Mouse (Mus musculus) retina, postnatal 1 day (tissue): ENCODE data around the gene Dlg2.
A peak's percentile ranks its signal among the peaks of the same experiment; 100 is the strongest.

Source experiments
- DNase-seq: peaks from one replicate; pipeline ENCODE4 v3.0.0-alpha.2; 2012

The Dlg2 gene

DNA sequence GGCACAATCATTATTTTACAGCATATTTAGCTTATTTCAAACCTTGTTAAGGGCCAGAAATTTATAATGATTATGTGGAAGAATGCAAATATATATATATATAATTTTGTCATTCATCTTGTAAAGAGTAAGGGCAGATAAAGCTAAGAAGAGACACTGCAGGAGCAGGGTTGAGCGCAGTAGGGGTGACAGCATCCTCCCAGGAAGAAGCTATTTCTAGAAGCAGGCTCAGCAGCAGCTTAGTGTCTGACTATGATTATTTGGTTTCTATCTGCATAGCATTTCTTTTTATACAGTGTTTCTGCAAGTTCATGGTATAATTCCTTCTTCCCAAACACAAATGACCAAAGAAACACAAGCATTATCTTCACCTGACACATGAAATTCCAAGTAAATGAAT, 1479.1 kb downstream of the Dlg2 start:
- DNase-seq = no peak

DNA sequence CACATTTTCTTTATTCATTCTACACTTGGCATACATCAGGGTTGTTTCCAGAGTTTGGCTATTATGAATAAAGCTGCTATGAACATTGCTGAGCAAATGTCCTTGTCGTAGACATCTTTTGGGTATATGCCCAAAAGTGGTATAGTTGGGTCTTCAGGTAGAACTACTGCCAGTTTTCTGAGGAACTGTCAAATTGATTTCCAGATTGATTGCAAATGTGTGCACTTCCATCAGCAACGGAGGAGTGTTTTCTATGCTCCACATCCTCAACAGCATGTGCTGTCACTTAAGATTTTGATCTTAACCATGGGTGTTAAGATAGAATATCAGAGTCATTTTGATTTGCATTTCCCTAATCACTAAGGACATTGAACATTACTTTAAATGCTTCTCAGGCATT, 1486.5 kb downstream of the Dlg2 start:
- DNase-seq = no peak

DNA sequence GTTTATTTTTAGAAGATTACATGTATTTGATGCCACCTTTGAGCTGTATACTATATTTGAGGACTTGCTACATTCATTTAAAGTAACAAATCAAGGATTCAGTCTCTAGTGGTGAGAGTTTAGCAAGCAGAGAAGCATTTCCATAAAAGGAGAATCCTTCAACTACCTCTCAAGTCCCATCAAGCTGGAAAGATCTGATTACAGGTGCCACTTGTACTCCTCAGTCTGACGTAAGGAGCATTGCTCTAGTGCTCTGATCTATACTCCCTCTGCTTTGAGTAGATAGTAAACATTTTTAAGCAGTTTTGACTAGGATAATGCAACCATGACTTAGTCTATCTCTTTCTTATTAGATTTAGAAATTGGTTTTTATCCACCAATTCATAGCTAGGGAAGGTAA, 1496.5 kb downstream of the Dlg2 start:
- DNase-seq = no peak

GRCm38 (mm10) chr7:92003769-92004455, 1527.4 kb downstream of the Dlg2 start:
- DNase-seq = no peak

- no peak for DNase-seq
Observed at GRCm38 (mm10) chr7:92005681-92006425, 1529.4 kb downstream of the Dlg2 start.

DNA sequence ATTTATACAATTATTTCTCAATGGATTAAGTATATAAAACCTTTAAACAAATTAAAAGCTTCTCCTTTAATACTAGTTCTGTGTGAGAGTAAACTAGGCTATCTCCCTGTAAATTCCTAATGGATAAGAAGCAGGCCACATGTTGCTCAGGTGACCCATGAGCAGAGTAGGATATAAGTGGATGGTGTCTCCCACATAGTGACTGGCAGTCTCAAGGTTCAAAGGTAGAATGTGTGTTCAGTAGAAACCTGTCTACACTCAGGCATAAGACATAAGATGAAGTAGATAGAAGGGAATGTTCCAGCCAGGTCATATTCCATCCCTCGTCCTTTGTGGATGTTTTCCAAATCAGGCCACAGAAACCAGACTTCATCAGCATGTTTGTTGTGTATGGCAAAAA, 1532.2 kb downstream of the Dlg2 start:
- DNase-seq = no peak

DNA sequence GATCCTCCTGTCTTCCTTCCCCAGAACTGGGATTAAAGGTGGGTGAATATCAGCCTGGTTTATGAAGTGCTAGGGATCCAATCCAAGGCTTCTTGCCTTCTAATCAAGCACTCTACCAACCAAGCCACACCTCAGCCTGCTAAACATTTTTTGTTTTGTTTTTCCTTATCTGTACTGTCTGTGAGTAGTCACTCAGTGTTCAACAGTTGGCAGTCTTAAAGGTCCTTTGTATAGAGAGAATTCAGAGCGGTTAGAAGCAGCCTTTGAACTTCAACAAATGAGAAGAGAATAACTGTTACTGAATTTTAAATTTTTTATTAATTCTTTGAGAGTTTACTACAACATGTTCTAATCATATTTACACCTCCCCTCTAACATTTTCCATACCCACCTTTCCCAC, 1548.5 kb downstream of the Dlg2 start:
- DNase-seq = no peak

DNA sequence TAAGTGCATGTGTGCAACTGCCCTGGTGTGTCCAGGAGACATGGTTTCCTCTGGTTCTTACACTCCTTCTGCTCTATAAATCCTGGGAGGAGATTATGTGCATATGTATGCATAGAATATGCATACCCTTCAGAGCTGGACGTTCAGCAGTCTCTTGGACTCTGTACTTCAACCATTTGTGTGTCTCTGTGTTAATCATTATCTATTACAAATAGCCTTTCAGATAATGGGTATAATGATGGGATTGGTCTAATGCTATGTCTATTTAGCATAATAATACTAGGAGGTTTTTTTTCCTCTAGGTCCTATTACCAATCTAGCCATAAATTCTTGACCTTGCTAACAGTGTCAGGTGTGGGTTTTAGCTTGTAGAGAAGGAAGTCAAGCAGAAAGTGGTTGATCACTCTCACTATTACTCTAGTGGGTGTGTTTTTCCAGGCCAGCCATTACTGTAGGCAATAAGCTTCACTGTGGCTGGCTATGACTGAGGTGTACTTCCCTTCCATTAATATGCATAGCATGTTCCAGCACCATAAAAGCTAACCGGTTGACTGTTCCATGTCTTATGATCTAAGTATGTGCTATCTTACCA, 1549.1 kb downstream of the Dlg2 start:
- no peak for DNase-seq

DNA sequence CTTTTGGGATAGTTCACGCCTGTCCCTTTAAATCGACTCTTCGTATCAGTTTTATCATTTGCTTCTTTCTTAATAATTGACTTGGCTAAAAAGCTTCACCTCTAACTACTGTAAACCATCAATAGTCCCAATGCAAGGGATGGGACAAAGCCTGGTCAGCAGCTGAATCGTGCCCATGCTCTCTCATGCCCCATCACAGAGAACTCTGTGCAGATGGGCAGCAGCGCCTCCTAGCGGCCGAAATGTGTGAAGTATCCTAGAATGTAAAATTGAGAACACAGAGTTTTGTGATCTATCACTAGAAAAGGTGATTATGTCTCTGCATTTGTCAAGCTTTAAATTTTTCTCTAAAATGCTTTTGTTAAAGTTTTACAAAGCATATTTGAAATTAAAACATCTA, 1550.6 kb downstream of the Dlg2 start:
- peak; percentile 73 for DNase-seq

- DNase-seq = no peak
Observed at GRCm38 (mm10) chr7:92034256-92034655, 1557.8 kb downstream of the Dlg2 start.

GRCm38 (mm10) chr7:92040187-92040586, 1563.7 kb downstream of the Dlg2 start:
- no peak for DNase-seq

DNA sequence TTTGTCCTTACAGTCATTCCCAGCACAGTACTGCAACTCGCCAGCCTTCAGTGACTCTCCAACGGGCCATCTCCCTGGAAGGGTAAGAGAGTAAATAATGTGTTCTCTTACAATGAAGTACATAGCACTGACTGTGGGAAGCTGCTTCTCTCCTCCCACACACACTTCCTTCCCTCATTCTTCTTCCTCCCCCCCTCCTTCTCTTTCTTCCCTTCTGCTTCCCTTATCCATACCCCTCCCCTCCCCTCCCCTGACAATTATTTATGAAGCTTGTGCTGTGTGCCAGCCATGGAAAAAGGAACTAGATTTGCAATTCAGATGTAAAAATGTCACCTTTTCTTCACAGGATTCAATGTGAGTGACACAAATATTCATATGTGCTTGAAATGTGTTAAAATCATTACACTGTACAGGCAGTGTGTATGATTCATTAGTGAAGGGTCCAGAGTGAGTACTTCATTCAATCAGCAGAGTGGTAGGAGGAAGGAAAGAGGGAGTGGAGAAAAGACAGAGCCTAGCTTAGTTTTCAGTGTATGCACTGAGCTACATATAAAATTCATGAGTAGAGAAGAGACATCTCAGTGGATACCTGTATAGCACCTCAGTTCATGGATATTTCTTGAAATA, 1564.4 kb downstream of the Dlg2 start:
- DNase-seq = peak; percentile 2

GRCm38 (mm10) chr7:92044966-92045365, 1568.5 kb downstream of the Dlg2 start:
- DNase-seq = no peak

DNA sequence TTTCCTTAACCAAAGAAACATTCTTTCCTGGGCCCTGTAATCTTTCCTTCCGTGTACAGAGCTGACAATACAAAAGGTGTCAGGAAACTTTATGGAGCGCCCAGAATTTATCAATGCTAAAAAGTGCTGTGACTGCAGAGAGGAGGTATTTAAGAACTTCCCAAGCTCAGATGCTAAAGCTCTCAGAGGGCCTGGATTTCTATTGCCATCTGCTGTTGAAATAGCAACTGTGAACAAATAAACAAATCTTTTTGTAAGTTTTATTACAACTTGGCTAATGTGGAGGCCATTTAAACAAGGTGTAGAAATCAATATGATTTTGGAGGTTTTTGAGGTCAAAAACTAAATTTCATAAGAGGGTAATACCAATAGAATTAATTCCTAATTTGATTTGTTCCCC, 1570.8 kb downstream of the Dlg2 start:
- DNase-seq = no peak

- no peak for DNase-seq
Observed at GRCm38 (mm10) chr7:92048876-92049275, 1572.4 kb downstream of the Dlg2 start.

DNA sequence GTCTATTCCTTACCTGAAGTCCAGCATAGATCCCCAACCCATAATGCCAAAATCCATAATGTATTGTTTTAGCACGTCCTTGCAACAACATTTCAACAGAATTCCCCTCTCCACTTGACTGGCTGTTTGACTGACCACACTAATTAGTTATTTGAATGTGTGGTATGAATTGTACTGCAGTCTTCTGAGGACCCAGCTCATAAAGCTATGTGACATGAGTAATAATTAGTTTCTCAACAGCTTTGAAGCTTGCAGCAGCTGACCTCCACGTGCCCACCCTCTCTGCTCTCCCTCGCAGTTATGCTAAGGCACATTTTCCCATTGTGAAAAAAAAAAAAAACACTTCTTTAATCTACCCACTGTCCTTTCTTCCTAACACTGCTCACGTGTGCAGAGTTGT, 1590.4 kb downstream of the Dlg2 start:
- peak; percentile 3 for DNase-seq

DNA sequence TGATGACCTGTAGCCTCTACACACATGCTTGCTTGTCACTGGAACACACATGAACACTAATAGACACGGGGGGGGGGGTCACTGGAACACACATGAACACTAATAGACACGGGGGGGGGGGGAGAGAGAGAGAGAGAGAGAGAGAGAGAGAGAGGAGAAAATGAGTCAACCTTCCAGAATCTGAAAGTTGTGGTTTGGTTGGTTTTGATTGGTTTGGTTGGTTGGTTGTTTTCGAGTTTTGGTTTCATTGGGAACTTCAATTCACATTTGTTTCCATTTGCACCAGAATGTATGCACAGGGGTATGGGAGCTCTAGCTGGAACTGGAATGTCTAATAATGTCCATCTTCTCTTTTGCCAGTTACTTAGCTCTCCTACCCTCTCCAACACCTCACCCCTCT, 1611.0 kb downstream of the Dlg2 start:
- DNase-seq = no peak

DNA sequence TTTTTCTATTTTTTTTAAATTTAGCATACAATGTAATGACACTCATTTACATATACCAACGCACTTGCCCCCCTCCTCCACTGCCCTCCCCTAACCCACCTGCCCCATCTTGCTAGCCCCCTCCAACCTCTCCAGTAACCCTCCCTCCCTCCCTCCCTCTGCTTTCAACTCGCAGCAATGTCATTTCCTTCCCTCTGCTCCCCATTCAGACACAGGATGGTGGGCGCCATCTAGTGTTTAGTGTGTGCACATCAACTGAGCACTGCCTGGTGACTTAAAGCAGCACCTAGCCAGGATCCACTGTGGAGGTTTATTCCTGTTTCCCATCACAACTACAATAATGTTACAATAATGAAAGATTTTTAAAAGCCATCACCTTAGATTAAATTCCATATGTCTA, 1617.4 kb downstream of the Dlg2 start:
- DNase-seq = peak; percentile 85

DNA sequence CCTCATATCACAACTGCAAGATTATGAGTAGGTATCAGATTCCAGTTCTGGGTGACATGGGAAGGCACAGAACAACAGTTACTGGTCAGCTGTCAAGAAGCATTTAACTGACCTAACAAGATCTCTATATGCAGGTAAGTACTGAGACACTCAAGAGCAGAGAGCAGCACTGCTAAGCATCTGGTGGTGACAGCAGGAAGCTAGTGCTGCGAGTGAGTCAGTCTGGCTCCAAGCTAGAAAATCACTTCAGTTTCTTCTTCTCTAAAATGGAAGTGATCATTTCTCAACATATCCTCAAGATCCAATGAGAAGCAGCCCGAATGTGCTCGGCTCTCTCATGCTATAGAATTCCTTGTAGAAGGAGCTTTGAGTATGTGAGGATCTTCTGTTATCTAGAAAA, 1618.7 kb downstream of the Dlg2 start:
- DNase-seq = no peak

- DNase-seq = no peak
Observed at GRCm38 (mm10) chr7:92100847-92101246, 1624.4 kb downstream of the Dlg2 start.

- DNase-seq = peak; percentile 76
Observed at GRCm38 (mm10) chr7:92102892-92103543, 1626.5 kb downstream of the Dlg2 start.

DNA sequence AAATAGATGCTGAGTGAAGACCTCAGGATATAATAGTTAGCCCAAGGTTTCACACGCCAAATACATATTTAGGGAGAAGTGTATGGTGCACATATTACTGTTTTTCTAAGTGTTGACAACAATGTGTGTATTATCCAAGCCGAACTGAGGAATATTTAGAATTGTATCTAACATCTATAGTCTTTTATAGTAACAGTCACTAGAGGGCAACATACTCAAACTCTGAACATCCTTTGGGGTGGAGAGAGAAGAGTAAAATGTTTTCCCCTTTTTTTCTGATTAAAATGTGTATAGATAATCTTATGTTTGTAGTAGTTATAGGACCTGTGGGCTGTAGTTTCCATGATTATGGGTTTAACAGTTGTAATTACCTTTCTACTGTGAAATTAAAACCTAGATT, 1629.0 kb downstream of the Dlg2 start:
- peak; percentile 44 for DNase-seq

- DNase-seq = no peak
Observed at GRCm38 (mm10) chr7:92105956-92106355, 1629.5 kb downstream of the Dlg2 start.
